Mouse (Mus musculus): ENCODE results near the gene Abca1.

Gene Abca1

GRCm38 (mm10) chr4:53024397-53024796 lies 135.3 kb downstream of the Abca1 start:
- in situ Hi-C loops (cut with MboI; ENCODE audit: unreplicated experiment in 2 of 2) = loop anchor here (10.0 to 25.0 kb wide), 3 partner anchors 570 to 813 kb away; partner anchors contain the start of genes Smc2 (in 1 of the 2) and Tmem38b (in 1 of the 2)

GRCm38 (mm10) chr4:53023189-53023925 lies 136.3 kb downstream of the Abca1 start:
- in situ Hi-C loops (cut with MboI; ENCODE audit: unreplicated experiment in 2 of 2) = loop anchor here (10.0 to 25.0 kb wide), 3 partner anchors 571 to 814 kb away; partner anchors contain the start of genes Smc2 (in 1 of the 2) and Tmem38b (in 1 of the 2)

DNA sequence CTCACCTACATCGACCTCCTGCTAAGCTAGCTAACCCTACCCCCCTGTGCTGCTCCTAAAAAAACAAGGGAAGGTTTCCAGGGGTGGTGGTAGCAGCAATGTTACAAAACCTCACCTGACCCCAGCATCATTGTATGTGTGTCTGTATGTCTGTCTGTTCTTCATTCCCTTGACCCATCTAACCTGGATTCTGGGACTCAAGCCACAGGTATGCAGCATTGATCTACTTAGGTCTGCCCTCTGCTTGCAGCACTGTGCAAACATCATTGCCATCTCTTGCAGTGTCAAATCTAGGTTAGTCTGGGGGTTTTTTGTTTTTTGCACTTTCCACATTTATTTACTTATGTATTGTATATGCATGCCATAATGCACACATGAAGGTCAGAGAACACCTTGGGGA lies 141.3 kb downstream of the Abca1 start:
- in situ Hi-C loops (cut with MboI; ENCODE audit: unreplicated experiment in 2 of 2) = loop anchor here in 1 of 2 experiments (25.0 kb wide), 2 partner anchors 581 to 819 kb away; partner anchors contain the start of genes Smc2 and Tmem38b

DNA sequence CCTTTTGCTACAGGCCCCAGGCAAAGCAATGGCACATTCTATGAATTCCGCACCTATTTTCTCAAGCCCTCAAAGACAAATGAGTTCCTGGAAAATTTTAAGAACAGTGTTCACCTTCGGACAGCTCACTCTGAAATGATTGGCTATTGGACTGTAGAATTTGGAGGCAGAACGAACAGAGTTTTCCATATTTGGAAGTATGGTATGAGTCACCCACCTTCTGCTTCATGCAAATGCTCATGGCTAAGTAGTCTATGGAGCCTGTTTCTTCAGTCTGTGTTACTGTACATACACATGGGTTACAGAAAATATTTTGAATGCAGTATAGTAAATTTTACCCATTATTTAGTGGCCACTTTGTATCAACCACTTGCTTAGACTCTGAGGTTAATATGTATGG lies 144.7 kb downstream of the Abca1 start:
- in situ Hi-C loops (cut with MboI; ENCODE audit: unreplicated experiment in 2 of 2) = loop anchor here in 1 of 2 experiments (25.0 kb wide), 2 partner anchors 578 to 822 kb away; partner anchors contain the start of genes Smc2 and Tmem38b

DNA sequence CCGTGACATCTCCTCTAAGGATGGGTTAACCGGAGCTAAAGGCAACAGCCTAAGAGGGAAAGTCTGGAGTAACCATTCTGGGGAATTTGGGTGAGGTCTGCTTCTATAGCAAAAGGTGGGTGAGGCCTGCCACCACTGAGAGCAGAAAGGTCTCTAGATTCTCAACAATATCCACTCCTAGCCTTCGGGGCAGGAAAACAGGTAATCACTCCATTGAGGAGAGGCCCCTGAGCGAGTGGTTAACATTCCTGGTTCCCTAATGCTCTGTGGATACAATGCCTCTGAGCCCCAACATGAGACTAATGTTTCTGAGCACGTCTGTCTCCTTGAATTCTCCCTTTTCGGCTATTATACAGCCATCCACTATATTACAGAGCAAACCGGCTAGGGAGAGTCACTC lies 145.3 kb downstream of the Abca1 start:
- in situ Hi-C loops (cut with MboI; ENCODE audit: unreplicated experiment in 2 of 2) = loop anchor here in 1 of 2 experiments (25.0 kb wide), 2 partner anchors 577 to 823 kb away; partner anchors contain the start of genes Smc2 and Tmem38b

- in situ Hi-C loops (cut with MboI; ENCODE audit: unreplicated experiment in 2 of 2) = loop anchor here in 1 of 2 experiments (25.0 kb wide), 2 partner anchors 575 to 825 kb away; partner anchors contain the start of genes Smc2 and Tmem38b
Observed at GRCm38 (mm10) chr4:53011732-53012361, 147.8 kb downstream of the Abca1 start, which contains the start of gene Nipsnap3b. TSS of gene Nipsnap3b (plus strand) at chr4:53011880.

GRCm38 (mm10) chr4:53009871-53010270 lies 149.8 kb downstream of the Abca1 start:
- in situ Hi-C loops (cut with MboI; ENCODE audit: unreplicated experiment in 2 of 2) = loop anchor here in 1 of 2 experiments (25.0 kb wide), 2 partner anchors 573 to 827 kb away; partner anchors contain the start of genes Smc2 and Tmem38b

- in situ Hi-C loops (cut with MboI; ENCODE audit: unreplicated experiment in 2 of 2) = loop anchor here in 1 of 2 experiments (25.0 kb wide), 2 partner anchors 572 to 828 kb away; partner anchors contain the start of genes Smc2 and Tmem38b
Observed at GRCm38 (mm10) chr4:53009183-53009582, 150.5 kb downstream of the Abca1 start.

- in situ Hi-C loops (cut with MboI; ENCODE audit: unreplicated experiment in 2 of 2) = loop anchor here in 1 of 2 experiments (25.0 kb wide), 2 partner anchors 563 to 837 kb away; partner anchors contain the start of genes Smc2 and Tmem38b
Observed at GRCm38 (mm10) chr4:53000154-53000553, 159.5 kb downstream of the Abca1 start.

DNA sequence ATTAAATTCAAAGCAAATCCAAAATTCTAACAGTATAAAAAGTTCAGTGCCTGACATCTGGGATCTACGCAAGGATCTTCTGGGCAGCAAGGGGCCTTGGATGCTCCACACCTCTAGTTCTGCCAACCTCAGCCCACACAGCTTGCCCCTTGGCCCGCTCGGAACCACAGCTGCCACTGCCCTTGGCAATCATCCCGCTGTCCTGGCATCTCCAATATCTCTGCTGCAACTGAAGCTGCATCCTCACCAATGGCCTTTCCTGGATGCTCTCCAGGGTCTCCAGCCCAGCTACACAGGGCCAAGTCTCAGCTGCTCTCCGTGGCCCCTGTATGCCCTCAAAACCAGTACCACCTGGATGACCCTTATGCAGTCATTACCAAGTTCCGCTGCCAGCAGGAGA lies 160.2 kb downstream of the Abca1 start:
- in situ Hi-C loops (cut with MboI; ENCODE audit: unreplicated experiment in 2 of 2) = no loop called here

DNA sequence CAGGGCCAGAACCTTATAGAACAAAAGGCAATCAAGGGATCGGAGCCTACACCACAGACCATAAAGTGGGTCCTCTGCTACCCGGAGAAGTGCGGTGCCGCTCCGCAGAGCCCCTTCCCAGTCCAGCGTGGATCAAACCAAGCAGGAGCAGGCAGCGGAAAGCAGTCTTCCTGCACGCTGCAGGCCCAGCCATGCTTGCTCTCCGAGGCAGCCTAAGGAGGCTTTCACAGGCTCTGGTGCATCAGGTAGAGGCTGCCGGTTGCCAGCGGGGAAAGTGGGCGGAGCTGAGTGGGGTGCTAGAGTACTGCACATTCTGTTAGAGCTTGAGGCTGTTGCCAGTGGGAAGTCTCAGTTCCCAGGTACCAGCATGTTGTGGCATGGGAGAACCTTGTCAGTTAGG lies 170.4 kb downstream of the Abca1 start, which contains the start of gene Nipsnap3a:
Gene Nipsnap3a (plus strand): TSS at position 25 of the 400 bp plus-strand sequence.
- in situ Hi-C loops (cut with MboI; ENCODE audit: unreplicated experiment in 2 of 2) = no loop called here

- in situ Hi-C loops (cut with MboI; ENCODE audit: unreplicated experiment in 2 of 2) = no loop called here
Observed at GRCm38 (mm10) chr4:52986266-52986665, 173.4 kb downstream of the Abca1 start.

- in situ Hi-C loops (cut with MboI; ENCODE audit: unreplicated experiment in 2 of 2) = no loop called here
Observed at GRCm38 (mm10) chr4:52985216-52985615, 174.5 kb downstream of the Abca1 start.

All from v-Abl transformed pro-B cells (cell line).